Mouse (Mus musculus) E14TG2a.4 (cell line): Measurements from ENCODE around the gene Hhipl1.

Source experiments
- CTCF ChIP-seq: conservative IDR thresholded peaks from 2 replicates; pipeline ENCODE4 v1.5.1; 2014; ENCODE audit warnings: low read length
- NANOG ChIP-seq: IDR thresholded peaks from 2 replicates; pipeline ENCODE4 v1.6.1; 2014; ENCODE audit warnings: borderline replicate concordance, low read length, mixed read lengths

- TF ChIP-seq CTCF (no peak), NANOG (no peak)
These were observed 27.4 kb downstream of the Hhipl1 start for GRCm38 (mm10) chr12:108333481-108333882.
